Mouse (Mus musculus) brain, embryonic 14.5 days (tissue): ENCODE data around the gene Ccdc71l.

Source experiments
- CTCF ChIP-seq: fragments of 200-500 bp; IDR thresholded peaks from 2 replicates; pipeline ENCODE4 v1.5.1; 2012; ENCODE audit warnings: inconsistent platforms, mild to moderate bottlenecking, moderate library complexity, borderline replicate concordance; ENCODE audit not compliant: insufficient read depth, insufficient read length; ENCODE audit errors: extremely low read depth
- POLR2A ChIP-seq: fragments of 200-500 bp; IDR thresholded peaks from 2 replicates; pipeline ENCODE4 v1.6.1; 2012; ENCODE audit warnings: mild to moderate bottlenecking, inconsistent platforms, borderline replicate concordance; ENCODE audit not compliant: poor library complexity, insufficient read depth, insufficient read length, severe bottlenecking; ENCODE audit errors: extremely low read depth

DNA sequence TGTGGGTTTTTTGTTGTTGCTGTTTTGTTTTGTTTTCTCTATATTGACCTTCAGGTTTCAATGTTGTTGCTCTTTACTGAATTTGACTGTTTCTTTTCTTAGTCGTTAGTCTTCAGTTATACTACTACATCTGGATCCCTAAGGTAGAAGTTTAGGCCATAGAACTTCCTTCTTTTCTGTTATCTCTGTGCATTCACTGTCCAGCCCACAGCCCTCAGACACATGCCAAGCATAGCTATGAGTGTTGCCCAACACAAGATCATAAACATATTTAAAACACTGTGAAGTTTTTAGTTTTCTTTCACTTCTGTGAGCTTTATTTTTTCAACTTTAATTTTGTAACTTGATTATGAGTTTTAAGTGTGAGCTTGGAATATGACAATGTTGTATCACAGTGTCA lies 41.0 kb downstream of the Ccdc71l start:
- TF ChIP-seq CTCF (no peak), POLR2A (no peak)
